Mouse (Mus musculus): ENCODE results near the gene Fbxo44.
"Not testable (repeated sequence)": the region's sequence is repeated elsewhere in the genome, so short reads cannot be mapped to it uniquely, and the experiment has no call there.

Gene Fbxo44

GRCm38 (mm10) chr4:148160436-148161390, at the start of gene Fbxo44, which contains the start of gene Fbxo2:
Gene Fbxo44 (minus strand): TSS chr4:148160482.
Gene Fbxo2 (plus strand): TSS chr4:148160621.
- no peak for DNase-seq (ENCODE audit: extremely low read depth, low read depth, low spot score)

GRCm38 (mm10) chr4:148204873-148205232, 44.6 kb upstream of the Fbxo44 start:
- no peak for DNase-seq (ENCODE audit: extremely low read depth, low read depth, low spot score)

- no peak for DNase-seq (ENCODE audit: extremely low read depth, low read depth, low spot score)
Observed at GRCm38 (mm10) chr4:148204061-148204872, 44.0 kb upstream of the Fbxo44 start.

GRCm38 (mm10) chr4:148203557-148203956, 43.3 kb upstream of the Fbxo44 start:
- DNase-seq (ENCODE audit: extremely low read depth, low read depth, low spot score) = no peak

- DNase-seq (ENCODE audit: extremely low read depth, low read depth, low spot score) = no peak
Observed at GRCm38 (mm10) chr4:148198721-148199120, 38.4 kb upstream of the Fbxo44 start.

- DNase-seq (ENCODE audit: extremely low read depth, low read depth, low spot score) = no peak
Observed at GRCm38 (mm10) chr4:148194400-148194799, 34.1 kb upstream of the Fbxo44 start.

GRCm38 (mm10) chr4:148192707-148193245, 32.5 kb upstream of the Fbxo44 start:
- no peak for DNase-seq (ENCODE audit: extremely low read depth, low read depth, low spot score)

GRCm38 (mm10) chr4:148188767-148189166, 28.5 kb upstream of the Fbxo44 start:
- DNase-seq (ENCODE audit: extremely low read depth, low read depth, low spot score) = not testable (repeated sequence)

GRCm38 (mm10) chr4:148185819-148186218, 25.5 kb upstream of the Fbxo44 start:
- DNase-seq (ENCODE audit: extremely low read depth, low read depth, low spot score) = no peak

GRCm38 (mm10) chr4:148184564-148184963, 24.3 kb upstream of the Fbxo44 start:
- no peak for DNase-seq (ENCODE audit: extremely low read depth, low read depth, low spot score)

GRCm38 (mm10) chr4:148182363-148182762, 22.1 kb upstream of the Fbxo44 start:
- no peak for DNase-seq (ENCODE audit: extremely low read depth, low read depth, low spot score)

GRCm38 (mm10) chr4:148181483-148181882, 21.2 kb upstream of the Fbxo44 start:
- no peak for DNase-seq (ENCODE audit: extremely low read depth, low read depth, low spot score)

GRCm38 (mm10) chr4:148177716-148178115, 17.4 kb upstream of the Fbxo44 start:
- DNase-seq (ENCODE audit: extremely low read depth, low read depth, low spot score) = no peak

GRCm38 (mm10) chr4:148176603-148177002, 16.3 kb upstream of the Fbxo44 start:
- not testable (repeated sequence) for DNase-seq (ENCODE audit: extremely low read depth, low read depth, low spot score)

GRCm38 (mm10) chr4:148174495-148174862, 14.2 kb upstream of the Fbxo44 start:
- DNase-seq (ENCODE audit: extremely low read depth, low read depth, low spot score) = no peak

GRCm38 (mm10) chr4:148173811-148174494, 13.7 kb upstream of the Fbxo44 start:
- no peak for DNase-seq (ENCODE audit: extremely low read depth, low read depth, low spot score)

- DNase-seq (ENCODE audit: extremely low read depth, low read depth, low spot score) = no peak
Observed at GRCm38 (mm10) chr4:148171261-148171660, 11.0 kb upstream of the Fbxo44 start.

GRCm38 (mm10) chr4:148170842-148171241, 10.6 kb upstream of the Fbxo44 start:
- DNase-seq (ENCODE audit: extremely low read depth, low read depth, low spot score) = no peak

GRCm38 (mm10) chr4:148169586-148169985, 9.3 kb upstream of the Fbxo44 start:
- no peak for DNase-seq (ENCODE audit: extremely low read depth, low read depth, low spot score)

- DNase-seq (ENCODE audit: extremely low read depth, low read depth, low spot score) = no peak
Observed at GRCm38 (mm10) chr4:148168287-148168686, 8.0 kb upstream of the Fbxo44 start.

- DNase-seq (ENCODE audit: extremely low read depth, low read depth, low spot score) = no peak
Observed at GRCm38 (mm10) chr4:148166986-148167385, 6.7 kb upstream of the Fbxo44 start.
